Comparison of ENCODE assay signal across 20 mouse cellular contexts in genomic region chr5:123904059-123904672, GRCm38 (mm10). TPM values are rescaled to one million over a fixed set of nuclear protein-coding genes. Genes with fewer than 3 reads are reported as not detected.
DNase-seq lines count a peak whose midpoint lies in the region; ATAC-seq and TF ChIP-seq lines count a peak whose summit lies in the region.
"Had no signal": no experiment of that assay in that cellular context is flagged by ENCODE, and none has a peak within 500 bp of the region (broad histone marks: within the 10 kb centered on the region; RNA-seq: fewer than 3 reads in every experiment).

No protein-coding gene starts in this region.

- H3K9ac ChIP-seq in liver, postnatal 0 days (replicated peaks) = no peak overlapping the region
- no peak overlapping the region for H3K9ac ChIP-seq in liver, embryonic 11.5 days (ENCODE audit: low read depth, low read length)
- H3K9ac ChIP-seq in ES-Bruce4 (ENCODE audit: low read depth, poor library complexity, severe bottlenecking) = no peak overlapping the region
- H3K9ac ChIP-seq: heart, embryonic 12.5 days; lung, embryonic 15.5 days; neural tube, embryonic 15.5 days had no signal

- DNase-seq in liver, postnatal 0 days = no peak
- DNase-seq in liver, embryonic 11.5 days (ENCODE audit: low spot score) = no peak
- peak; percentile 45 for DNase-seq in MEL-GATA-1-ER (ENCODE audit: extremely low read depth, low read depth)
- DNase-seq in lung, postnatal 10 days = peak; percentile 21
- DNase-seq in urinary bladder, postnatal 36 days (ENCODE audit: low spot score in 2 of 2) = no peak
- DNase-seq: adrenal gland, postnatal 36 days; cerebellum, postnatal 10 days; gastrocnemius, postnatal 10 days; heart, postnatal 36 days; kidney, adult 9 months; layer of hippocampus, adult 9-11 months had no signal

- H3K4me3 ChIP-seq in liver, postnatal 0 days (ENCODE audit: low read depth, low read length) = no peak overlapping the region
- H3K4me3 ChIP-seq in liver, embryonic 11.5 days (ENCODE audit: low read depth, low read length) = no peak overlapping the region
- H3K4me3 ChIP-seq in ES-Bruce4 (ENCODE audit: low read depth, low read length) = no peak overlapping the region
- H3K4me3 ChIP-seq: embryonic facial prominence, embryonic 10.5 days; erythroblast, embryonic 14.5 days; heart, embryonic 12.5 days; lung, embryonic 15.5 days; neural tube, embryonic 15.5 days had no signal

- no peak overlapping the region for H3K27ac ChIP-seq in liver, postnatal 0 days (ENCODE audit: low read depth)
- no peak overlapping the region for H3K27ac ChIP-seq in liver, embryonic 11.5 days (ENCODE audit: low read depth, low read length)
- no peak overlapping the region for H3K27ac ChIP-seq in ES-Bruce4 (ENCODE audit: insufficient read depth, low read length)
- H3K27ac ChIP-seq: embryonic facial prominence, embryonic 10.5 days; hindbrain, postnatal 0 days; lung, embryonic 15.5 days; neural tube, embryonic 15.5 days had no signal

- no peak for TF ChIP-seq POLR2A in ES-Bruce4 (IDR thresholded peaks at IDR 0.05; ENCODE audit: insufficient read depth, low read length)

- H3K4me2 ChIP-seq in liver, postnatal 0 days (ENCODE audit: low read depth, low read length) = no peak overlapping the region
- H3K4me2 ChIP-seq in liver, embryonic 11.5 days = no peak overlapping the region
- H3K4me2 ChIP-seq: heart, embryonic 12.5 days; lung, embryonic 15.5 days; neural tube, embryonic 15.5 days had no signal

- no peak for ATAC-seq in liver, postnatal 0 days
- no peak for ATAC-seq in liver, embryonic 11.5 days (replicated peaks; ENCODE audit: low FRiP score)
- ATAC-seq in CD4-positive, CD25-positive, alpha-beta regulatory T cell, adult 4 months = no peak
- ATAC-seq: forebrain, embryonic 16.5 days; hindbrain, postnatal 0 days had no signal

- no peaks in the 10 kb centered on the region for H3K9me3 ChIP-seq in liver, postnatal 0 days (ENCODE audit: low read length)
- no peaks in the 10 kb centered on the region for H3K9me3 ChIP-seq in liver, embryonic 11.5 days (ENCODE audit: control insufficient read depth, low read length)
- H3K9me3 ChIP-seq in ES-Bruce4 (replicated peaks; ENCODE audit: control insufficient read depth, insufficient read depth, low read length, poor library complexity, severe bottlenecking) = no peaks in the 10 kb centered on the region
- H3K9me3 ChIP-seq: embryonic facial prominence, embryonic 10.5 days; heart, embryonic 12.5 days; lung, embryonic 15.5 days; neural tube, embryonic 15.5 days had no signal

- H3K4me1 ChIP-seq in liver, postnatal 0 days (ENCODE audit: insufficient read depth) = peaks cover 10% of the 10 kb centered on the region
- peaks cover 13% of the 10 kb centered on the region for H3K4me1 ChIP-seq in liver, embryonic 11.5 days (replicated peaks; ENCODE audit: control insufficient read depth, insufficient read depth, low read length)
- no peaks in the 10 kb centered on the region for H3K4me1 ChIP-seq in ES-Bruce4 (ENCODE audit: control insufficient read depth, insufficient read depth, low read length)

- 68% methylated on average over 11 of the region's 11 CpGs for WGBS in liver, postnatal 0 days (ENCODE audit: insufficient replicate concordance)
- 64% methylated on average over 11 of the region's 11 CpGs for WGBS in liver, embryonic 11.5 days

- H3K36me3 ChIP-seq in liver, postnatal 0 days (replicated peaks; ENCODE audit: insufficient read depth, low read length) = peaks cover 3% of the 10 kb centered on the region; the same call in 1 of the 2 replicates
- H3K36me3 ChIP-seq in liver, embryonic 11.5 days (ENCODE audit: control insufficient read depth, insufficient read depth, low read length) = peaks cover 7% of the 10 kb centered on the region
- peaks cover 5% of the 10 kb centered on the region for H3K36me3 ChIP-seq in ES-Bruce4 (ENCODE audit: control insufficient read depth, insufficient read depth, low read length, poor library complexity, severe bottlenecking)

- no peaks in the 10 kb centered on the region for H3K27me3 ChIP-seq in liver, postnatal 0 days (ENCODE audit: insufficient read depth, low read length)
- no peaks in the 10 kb centered on the region for H3K27me3 ChIP-seq in liver, embryonic 11.5 days (replicated peaks; ENCODE audit: control insufficient read depth, insufficient read depth, low read length)
- no peaks in the 10 kb centered on the region for H3K27me3 ChIP-seq in ES-Bruce4 (ENCODE audit: control insufficient read depth, insufficient read depth, low read length, poor library complexity, severe bottlenecking)
- H3K27me3 ChIP-seq: heart, embryonic 12.5 days; lung, embryonic 15.5 days; neural tube, embryonic 15.5 days had no signal

- no peak for TF ChIP-seq EP300 in liver, postnatal 0 days (IDR thresholded peaks at IDR 0.05; ENCODE audit: low read depth)
- TF ChIP-seq EP300 in ES-Bruce4 (IDR thresholded peaks at IDR 0.05; ENCODE audit: insufficient read depth, low read depth, low read length) = no peak

- TF ChIP-seq CTCF in liver, postnatal 0 days (IDR thresholded peaks at IDR 0.05; ENCODE audit: low read depth) = peak; percentile 29
- TF ChIP-seq CTCF in ES-Bruce4 (IDR thresholded peaks at IDR 0.05; ENCODE audit: low read depth, low read length) = peak; percentile 13

RNA-seq across cellular contexts. Expression of gene Denr, which starts 2.8 kb away (rescaled TPM):
- 54.1 and 61.1 TPM in 2 replicates for polyA plus RNA-seq in liver, postnatal 0 days (2015; fragmentation: Nextera tagmentation; extraction: Ambion mirVana)
- polyA plus RNA-seq in liver, embryonic 11.5 days (2014; fragmentation: Nextera tagmentation; extraction: Ambion mirVana) = 153 and 156 TPM in 2 replicates
- polyA plus RNA-seq in ES-Bruce4 (2011; ENCODE audit: insufficient read depth, insufficient read length, low read depth, missing spikeins) = 143 and 159 TPM in 2 replicates
- 10 to 100 TPM; 52.8 to 75.2 TPM for polyA plus RNA-seq in CD4-positive, CD25-positive, alpha-beta regulatory T cell, adult 4 months (2017; shearing (Covaris generic))

RNA-seq across cellular contexts. Expression of gene Gm43518, which starts 23.1 kb away (rescaled TPM):
- polyA plus RNA-seq in liver, postnatal 0 days (2015; fragmentation: Nextera tagmentation; extraction: Ambion mirVana) = 0.41 and 0.67 TPM in 2 replicates
- 2.8 TPM in 2 replicates for polyA plus RNA-seq in liver, embryonic 11.5 days (2014; fragmentation: Nextera tagmentation; extraction: Ambion mirVana)
- polyA plus RNA-seq in ES-Bruce4 (2011; ENCODE audit: insufficient read depth, insufficient read length, low read depth, missing spikeins) = 1.8 and 2.7 TPM in 2 replicates
- 1 to 10 TPM; 2.7 to 8.0 TPM for polyA plus RNA-seq in CD4-positive, CD25-positive, alpha-beta regulatory T cell, adult 4 months (2017; shearing (Covaris generic))
- polyA plus RNA-seq: erythroblast, embryonic 14.5 days had no signal

RNA-seq across cellular contexts. Expression of gene Hcar1, which starts 24.3 kb away (rescaled TPM):
- 0.11 and 0.14 TPM in 2 replicates for polyA plus RNA-seq in liver, postnatal 0 days (2015; fragmentation: Nextera tagmentation; extraction: Ambion mirVana)
- polyA plus RNA-seq in liver, embryonic 11.5 days (2014; fragmentation: Nextera tagmentation; extraction: Ambion mirVana) = 0.10 and 0.19 TPM in 2 replicates
- polyA plus RNA-seq in ES-Bruce4 (2011; ENCODE audit: insufficient read depth, insufficient read length, low read depth, missing spikeins) = not detected in 2 replicates
- polyA plus RNA-seq in CD4-positive, CD25-positive, alpha-beta regulatory T cell, adult 4 months (2017; shearing (Covaris generic)) = not detected
- polyA plus RNA-seq: erythroblast, embryonic 14.5 days had no signal

RNA-seq across cellular contexts. Expression of gene Ccdc62, which starts 26.3 kb away (rescaled TPM):
- polyA plus RNA-seq in liver, postnatal 0 days (2015; fragmentation: Nextera tagmentation; extraction: Ambion mirVana) = 3.1 and 3.2 TPM in 2 replicates
- polyA plus RNA-seq in liver, embryonic 11.5 days (2014; fragmentation: Nextera tagmentation; extraction: Ambion mirVana) = 5.9 and 7.1 TPM in 2 replicates
- 4.1 and 5.4 TPM in 2 replicates for polyA plus RNA-seq in ES-Bruce4 (2011; ENCODE audit: insufficient read depth, insufficient read length, low read depth, missing spikeins)
- polyA plus RNA-seq in CD4-positive, CD25-positive, alpha-beta regulatory T cell, adult 4 months (2017; shearing (Covaris generic)) = 10 to 100 TPM in 1 of 2 experiments, 1 to 10 TPM in 1; 9.6 to 16.0 TPM

RNA-seq across cellular contexts. Expression of gene Hcar2, which starts 38.9 kb away (rescaled TPM):
- polyA plus RNA-seq in liver, postnatal 0 days (2015; fragmentation: Nextera tagmentation; extraction: Ambion mirVana) = 0.15 and 0.22 TPM in 2 replicates
- not detected in 2 replicates for polyA plus RNA-seq in liver, embryonic 11.5 days (2014; fragmentation: Nextera tagmentation; extraction: Ambion mirVana)
- not detected in 2 replicates for polyA plus RNA-seq in ES-Bruce4 (2011; ENCODE audit: insufficient read depth, insufficient read length, low read depth, missing spikeins)
- under 1 TPM in 1 of 2 experiments, not detected in 1; 0.42 TPM for polyA plus RNA-seq in CD4-positive, CD25-positive, alpha-beta regulatory T cell, adult 4 months (2017; shearing (Covaris generic))
- polyA plus RNA-seq: embryonic facial prominence, embryonic 10.5 days; erythroblast, embryonic 14.5 days; forebrain, embryonic 16.5 days; heart, embryonic 12.5 days; hindbrain, postnatal 0 days had no signal

Comparison
In these comparisons a context has a peak if more than half of its experiments do, and no peak if none do; other contexts are left out.
1. DNase-seq: peak in MEL-GATA-1-ER (single experiment) and lung, postnatal 10 days (single experiment); none in liver, postnatal 0 days (single experiment), liver, embryonic 11.5 days (single experiment) and urinary bladder, postnatal 36 days (0 of 2).